Mouse (Mus musculus) urinary bladder, postnatal 14 days (tissue): ENCODE measurements around the gene Trpm5.

ENCODE experiments used
- DNase-seq: peaks from one replicate; pipeline ENCODE4 v3.0.0; 2021; ENCODE audit warnings: low spot score

Gene Trpm5

GRCm38 (mm10) chr7:143105258-143105897 lies 10.9 kb upstream of the Trpm5 start:
- DNase-seq, result peak; percentile 62

DNA sequence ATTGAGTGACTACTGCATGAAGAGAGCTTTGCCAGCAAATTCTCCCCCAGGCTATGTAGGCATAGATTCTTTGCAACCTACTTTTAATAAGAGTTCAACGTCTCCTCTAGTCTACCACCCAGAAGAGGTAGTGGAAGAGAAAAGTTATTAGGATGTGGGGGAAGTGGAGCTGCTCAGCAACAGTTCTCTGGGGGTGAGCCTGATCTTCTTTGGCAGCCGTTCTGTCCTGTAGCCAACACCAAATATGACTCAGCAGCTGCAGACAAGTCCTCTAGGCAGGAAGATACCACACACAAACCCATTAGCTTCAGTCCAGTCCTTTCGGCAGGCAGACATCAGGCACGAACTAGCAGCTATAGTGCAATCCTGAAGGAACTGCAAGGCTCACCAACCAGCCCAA lies 6.3 kb upstream of the Trpm5 start:
- DNase-seq, result no peak

- no peak for DNase-seq
Measured at GRCm38 (mm10) chr7:143095554-143095907, 1.1 kb upstream of the Trpm5 start.

DNA sequence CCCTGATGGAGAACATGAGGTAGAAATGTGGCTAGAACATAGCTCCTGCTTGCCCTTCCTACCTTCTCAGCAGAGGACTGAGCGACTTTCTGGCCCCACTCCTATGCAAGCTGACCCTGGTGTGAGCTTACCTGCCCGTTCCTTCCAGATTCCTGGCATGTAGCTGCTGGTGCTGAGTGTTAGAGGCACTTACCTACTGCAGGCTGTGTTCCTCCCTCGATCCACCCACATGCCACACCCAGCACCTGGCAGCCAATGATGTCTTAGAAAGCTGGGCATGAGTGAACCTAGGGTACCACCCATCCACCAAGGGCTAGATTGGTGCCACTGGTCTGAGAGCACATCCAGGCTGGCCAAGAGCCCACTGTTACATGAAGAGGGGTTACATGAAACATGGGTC lies 595 bp downstream of the Trpm5 start:
- no peak for DNase-seq

DNA sequence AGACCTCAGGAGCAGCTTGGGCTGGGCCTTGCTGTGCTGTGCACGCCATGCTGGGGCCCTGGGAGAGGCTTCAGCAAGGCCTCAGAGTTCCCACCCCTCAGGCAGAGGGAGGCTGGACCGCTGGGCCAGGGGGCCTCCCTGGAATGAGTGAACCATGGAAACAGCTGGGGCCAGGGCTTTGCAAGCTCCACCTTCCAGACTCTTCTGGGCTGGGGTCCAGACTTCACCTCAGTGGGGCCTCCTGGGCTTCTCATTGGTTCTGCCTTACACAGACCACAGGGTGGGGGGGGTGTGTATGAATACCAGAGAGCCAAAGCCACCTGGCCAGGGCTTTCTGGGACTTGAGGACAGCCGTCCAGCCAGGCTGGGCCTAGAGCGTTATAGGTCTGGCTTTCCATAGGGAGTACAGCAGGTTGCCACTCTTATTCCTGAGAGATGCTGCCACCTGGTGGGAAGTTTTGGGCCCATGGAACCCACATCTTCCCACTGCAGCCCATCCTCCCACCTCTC lies 7.3 kb downstream of the Trpm5 start:
- peak; percentile 57 for DNase-seq

- DNase-seq, result peak; percentile 75
Measured at GRCm38 (mm10) chr7:143086366-143086765, 8.1 kb downstream of the Trpm5 start.

DNA sequence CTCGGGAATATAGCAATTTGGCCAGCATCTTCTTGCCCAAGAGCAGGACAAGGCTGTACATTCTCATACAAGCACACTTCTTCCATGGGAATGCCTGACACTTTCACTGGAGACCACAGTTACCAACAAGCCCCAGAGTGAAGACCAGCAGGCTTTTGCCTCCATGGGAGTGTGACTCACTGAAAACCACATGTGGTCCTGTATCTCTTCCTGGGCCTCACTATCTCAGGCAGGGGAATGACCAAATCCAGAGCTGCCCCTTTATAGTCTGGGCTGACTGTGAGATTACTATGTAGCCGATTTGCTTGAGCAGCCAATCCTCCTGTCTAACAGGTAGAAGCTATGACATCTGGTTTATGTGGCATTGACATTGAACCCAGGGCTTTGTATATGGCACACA lies 10.7 kb downstream of the Trpm5 start:
- DNase-seq, result no peak

GRCm38 (mm10) chr7:143082024-143082423 lies 12.4 kb downstream of the Trpm5 start:
- no peak for DNase-seq

- no peak for DNase-seq
Measured at GRCm38 (mm10) chr7:143077351-143077750, 17.1 kb downstream of the Trpm5 start.

DNA sequence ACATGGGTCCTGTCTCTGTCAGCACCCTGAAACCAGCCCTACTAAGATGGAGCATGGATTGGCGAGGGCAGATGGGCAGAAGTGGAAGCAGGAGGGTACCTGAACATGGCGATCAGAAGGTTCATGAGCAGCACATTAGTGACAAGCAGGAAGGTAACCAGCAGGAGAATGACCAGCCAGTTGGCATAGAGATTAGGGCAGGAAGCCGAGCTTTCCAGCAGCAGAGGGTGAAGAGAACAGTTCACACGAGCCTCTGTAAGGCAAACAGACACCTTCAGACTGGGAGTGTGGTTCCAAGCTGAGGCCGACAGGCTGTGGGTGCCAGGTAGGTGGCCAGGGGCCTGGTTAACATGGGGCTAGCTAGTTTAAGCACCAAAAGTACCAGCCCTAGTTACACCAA lies 19.0 kb downstream of the Trpm5 start:
- DNase-seq, result no peak

GRCm38 (mm10) chr7:143073086-143073485 lies 21.4 kb downstream of the Trpm5 start:
- DNase-seq, result peak; percentile 37

- DNase-seq, result no peak
Measured at GRCm38 (mm10) chr7:143072605-143073004, 21.8 kb downstream of the Trpm5 start.

- DNase-seq, result no peak
Measured at GRCm38 (mm10) chr7:143070506-143071070, 23.9 kb downstream of the Trpm5 start.

GRCm38 (mm10) chr7:143069751-143070400 lies 24.6 kb downstream of the Trpm5 start:
- no peak for DNase-seq

- DNase-seq, result peak; percentile 98
Measured at GRCm38 (mm10) chr7:143068882-143069591, 25.4 kb downstream of the Trpm5 start, which contains the start of gene Tssc4. Tssc4 (plus strand) TSS chr7:143069249.

GRCm38 (mm10) chr7:143068316-143068881 lies 26.0 kb downstream of the Trpm5 start:
- peak; percentile 49 for DNase-seq

GRCm38 (mm10) chr7:143067897-143068296 lies 26.5 kb downstream of the Trpm5 start:
- no peak for DNase-seq

DNA sequence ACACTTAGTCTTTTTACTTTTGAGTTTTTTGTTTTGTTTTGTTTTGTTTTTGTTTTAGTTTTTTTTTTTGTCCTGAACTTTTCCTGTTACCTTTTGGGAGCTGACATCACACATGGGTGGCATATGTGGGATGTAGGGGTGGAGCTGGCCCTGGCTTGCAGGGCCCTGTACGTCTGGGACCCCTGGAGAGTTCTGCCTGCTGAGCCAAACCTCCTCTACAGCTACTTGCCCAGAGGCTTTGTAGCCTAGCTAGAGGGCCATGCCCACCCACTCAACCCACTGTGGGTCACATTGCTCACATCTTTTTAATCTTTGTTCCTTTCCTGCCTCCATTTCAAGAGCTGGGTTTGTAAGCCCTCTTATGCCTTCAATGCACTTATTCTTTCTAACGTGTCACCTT lies 27.0 kb downstream of the Trpm5 start:
- DNase-seq, result no peak

DNA sequence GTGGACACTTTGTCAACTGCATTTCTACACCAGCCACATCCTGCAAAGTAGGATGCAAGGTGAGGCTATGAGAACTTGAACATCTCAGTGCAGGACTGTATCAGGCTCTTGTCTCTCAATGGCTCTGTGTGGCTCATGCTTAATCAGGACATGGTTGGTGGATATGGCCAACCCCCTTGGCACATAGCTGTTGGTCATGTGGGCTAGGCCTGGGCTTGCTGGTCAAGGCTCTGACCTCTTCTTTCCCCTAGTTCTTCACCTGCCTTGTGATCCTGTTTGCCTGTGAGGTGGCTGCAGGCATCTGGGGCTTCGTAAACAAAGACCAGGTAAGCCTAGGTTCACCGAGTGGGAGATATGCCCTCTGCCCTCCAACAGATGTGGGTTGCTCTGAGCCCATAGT lies 28.8 kb downstream of the Trpm5 start:
- no peak for DNase-seq

DNA sequence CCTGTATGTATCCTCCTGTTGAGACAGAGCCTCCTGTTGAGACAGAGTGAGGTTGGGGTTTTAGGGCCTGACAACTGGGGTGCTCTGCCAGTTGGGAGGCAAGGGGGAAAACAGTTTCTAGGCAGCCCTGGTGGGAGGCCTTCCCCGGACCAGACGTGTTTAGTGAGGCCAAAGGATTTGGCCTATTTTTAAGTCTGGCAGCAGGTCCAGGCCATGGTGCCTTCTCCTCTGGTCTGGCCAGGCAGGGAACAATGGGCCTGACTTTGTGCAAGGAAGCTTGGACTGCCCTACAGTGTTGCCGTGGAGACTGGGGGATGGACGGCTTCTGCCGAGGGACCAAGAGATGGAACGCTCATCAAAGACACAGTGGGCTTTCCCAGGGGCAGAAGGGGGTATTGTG lies 30.2 kb downstream of the Trpm5 start:
- no peak for DNase-seq

GRCm38 (mm10) chr7:143062704-143063103 lies 31.7 kb downstream of the Trpm5 start:
- DNase-seq, result no peak

GRCm38 (mm10) chr7:143059202-143059870 lies 35.1 kb downstream of the Trpm5 start:
- DNase-seq, result peak; percentile 41
